Mouse (Mus musculus): ENCODE data around the gene Olfr1392.

DNA sequence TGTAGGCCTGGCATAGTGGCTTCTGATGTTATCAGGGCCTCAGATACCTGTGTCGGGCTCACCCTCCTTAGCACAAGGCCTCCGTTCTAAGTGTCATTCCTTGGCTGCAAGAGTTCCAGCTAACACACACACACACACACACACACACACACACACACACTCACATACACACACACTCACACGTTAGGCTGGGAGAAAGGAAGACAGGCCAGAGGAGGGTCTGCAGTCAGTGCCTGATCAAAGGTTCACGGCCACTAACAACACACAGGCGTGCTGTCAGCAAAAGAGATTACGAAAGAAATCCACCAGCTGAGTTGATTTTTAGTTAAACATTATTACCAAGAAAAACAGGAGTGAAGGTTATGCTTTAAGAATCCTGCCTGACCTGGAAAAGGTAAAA, 18.4 kb upstream of the Olfr1392 start:
- TF ChIP-seq GATA1 (IDR thresholded peaks at IDR 0.05; ENCODE audit: low read length) = no peak
- TF ChIP-seq TAL1 (IDR thresholded peaks at IDR 0.05; ENCODE audit: low read length) = no peak

All from erythroblast, embryonic 14.5 days (primary cell).